Mouse (Mus musculus) frontal cortex, postnatal 36 days (tissue): ENCODE data around the gene Phka1.
A peak's percentile ranks its signal among the peaks of the same experiment; 100 is the strongest.
"Not testable (repeated sequence)": the region's sequence is repeated elsewhere in the genome, so short reads cannot be mapped to it uniquely, and the experiment has no call there.

Experiments used
- DNase-seq, 2 experiments: peaks; one replicate each; pipeline ENCODE4 v3.0.0; 2022; ENCODE audit warnings: low spot score in 2 of 2

The Phka1 gene

GRCm38 (mm10) chrX:102643823-102644572 lies at the start of gene Phka1:
Phka1 (minus strand) TSS chrX:102644246.
- DNase-seq, result peak; percentile 46 to 56

- DNase-seq, result peak; percentile 28 to 39
These were observed 45.2 kb upstream of the Phka1 start for GRCm38 (mm10) chrX:102689252-102689651.

DNA sequence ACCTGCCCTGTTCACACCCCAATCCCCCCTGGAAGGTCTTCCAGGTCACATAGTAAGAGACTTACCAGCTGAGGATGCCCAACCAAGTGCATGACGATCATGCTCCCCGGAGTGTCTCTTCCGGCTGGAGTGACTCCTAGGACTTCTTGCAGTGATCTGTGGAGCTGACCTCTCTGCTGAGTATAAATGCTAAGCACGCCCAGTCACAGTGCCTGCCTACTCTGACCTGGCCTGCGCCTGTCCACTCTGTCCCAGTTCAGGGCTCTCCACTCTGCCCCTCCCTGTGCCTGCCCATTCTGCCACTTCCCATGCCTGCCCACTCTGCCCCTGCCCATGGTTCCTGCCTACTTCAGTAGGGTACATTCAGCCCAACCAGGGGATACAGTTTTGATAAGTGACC lies 42.8 kb upstream of the Phka1 start, which contains the start of gene Gm3880:
Gene Gm3880 (minus strand): TSS at position 101 of the 400 bp plus-strand sequence.
- not testable (repeated sequence) for DNase-seq

- not testable (repeated sequence) for DNase-seq
These were observed 40.7 kb upstream of the Phka1 start for GRCm38 (mm10) chrX:102684706-102685105.

DNA sequence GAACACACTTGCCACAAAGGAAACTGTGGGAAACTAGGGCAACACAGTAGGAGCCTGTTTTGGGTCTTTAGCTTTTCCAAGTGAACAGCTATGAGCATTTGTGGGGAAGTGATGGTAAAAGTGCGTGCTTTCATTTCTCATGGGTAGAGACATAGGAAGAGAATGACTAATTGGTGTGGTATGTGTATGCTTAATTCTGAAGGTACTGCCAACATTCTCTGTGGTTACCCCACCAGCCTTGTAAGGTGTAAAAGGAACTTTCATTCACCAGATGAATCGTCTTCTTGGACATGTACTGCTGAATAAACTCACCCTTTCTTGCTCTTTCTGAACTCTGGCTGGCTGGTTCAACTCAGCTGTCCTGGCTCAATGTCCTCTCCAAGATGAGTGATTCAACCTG lies 22.6 kb upstream of the Phka1 start:
- no peak for DNase-seq

DNA sequence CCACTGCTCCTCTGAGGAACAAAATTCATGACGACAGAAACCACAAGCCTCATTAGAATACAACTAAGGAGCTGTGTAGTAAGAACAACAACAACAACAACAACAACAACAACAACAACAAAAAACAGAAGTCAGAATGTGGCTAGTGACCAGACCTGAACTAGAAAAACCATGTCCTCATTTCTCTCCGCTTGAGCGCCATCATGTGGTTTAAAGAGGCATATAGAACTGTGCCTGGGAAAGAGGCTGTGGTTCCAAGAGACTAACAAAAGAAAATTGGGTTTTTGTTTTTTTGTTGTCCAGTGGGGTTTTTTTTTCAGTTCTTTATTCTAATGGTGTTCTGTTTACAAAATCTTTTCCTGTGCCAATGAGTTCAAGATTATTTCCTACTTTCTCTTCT lies 16.7 kb upstream of the Phka1 start:
- DNase-seq, result peak; percentile 8 to 33

DNA sequence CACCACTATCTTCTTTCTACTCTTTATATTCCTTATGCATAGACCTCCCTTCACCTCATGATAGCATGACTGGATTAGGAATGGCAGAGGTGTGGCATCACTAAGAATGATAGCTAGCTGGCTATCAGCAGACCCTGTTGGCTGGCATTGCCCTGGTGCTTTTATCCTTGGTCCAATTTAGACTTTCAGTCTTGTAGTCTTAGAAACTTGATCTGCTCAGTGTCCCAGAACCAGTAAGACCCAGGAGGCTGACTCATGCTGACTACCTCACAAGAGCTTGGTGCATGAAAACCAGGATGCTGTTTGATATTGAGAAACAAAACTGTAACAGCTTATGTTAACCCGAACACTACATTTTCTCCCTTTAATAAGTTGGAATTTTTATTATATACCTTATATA lies 1.6 kb upstream of the Phka1 start:
- DNase-seq, result no peak

- no peak for DNase-seq
These were observed 1.1 kb upstream of the Phka1 start for GRCm38 (mm10) chrX:102645146-102645545.

- DNase-seq, result no peak
These were observed 516 bp upstream of the Phka1 start for GRCm38 (mm10) chrX:102644573-102644951.

- no peak for DNase-seq
These were observed 42.8 kb downstream of the Phka1 start for GRCm38 (mm10) chrX:102601269-102601668.

DNA sequence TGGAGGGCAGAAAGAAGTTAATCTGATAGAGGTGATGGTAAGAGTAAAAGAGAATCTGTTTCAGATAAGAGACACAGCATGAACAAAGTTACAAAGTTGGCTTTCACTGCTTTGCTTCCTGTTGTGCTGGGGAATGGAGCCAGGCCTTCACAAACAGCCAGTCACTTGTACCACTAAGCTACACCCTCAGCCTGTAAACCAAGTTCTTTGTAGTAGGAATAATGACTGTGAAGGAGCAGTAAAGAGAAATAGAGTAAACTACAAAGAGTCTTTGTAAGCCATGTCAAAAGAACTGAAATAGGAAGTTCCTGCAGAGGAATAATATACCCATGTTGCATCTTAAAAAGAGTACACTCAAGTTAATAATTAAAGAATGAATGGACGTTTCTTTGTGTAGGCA lies 55.5 kb downstream of the Phka1 start:
- peak in 1 of 2 experiments; percentile 5 for DNase-seq

DNA sequence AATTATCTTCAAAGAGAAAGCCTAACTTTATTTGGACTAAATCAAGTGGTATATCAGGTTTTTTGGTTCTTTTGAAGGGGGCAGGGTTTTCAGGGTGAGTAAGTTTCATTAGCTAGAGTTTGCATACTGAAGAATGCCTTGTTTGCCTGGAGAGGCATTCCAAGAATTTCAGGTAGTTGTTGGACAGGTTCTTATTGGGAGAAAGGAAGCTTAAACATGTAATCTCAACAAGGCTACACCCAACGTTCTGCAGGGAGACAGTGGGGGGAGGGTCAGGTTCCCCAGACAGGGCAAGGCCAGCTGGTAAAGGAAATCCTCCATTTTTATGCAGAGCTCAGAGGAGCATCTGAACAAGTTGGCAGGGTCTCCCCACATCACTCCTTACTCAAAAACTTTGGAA lies 72.9 kb downstream of the Phka1 start:
- DNase-seq, result no peak

- no peak for DNase-seq
These were observed 87.1 kb downstream of the Phka1 start for GRCm38 (mm10) chrX:102556906-102557305.

- DNase-seq, result no peak
These were observed 134.8 kb downstream of the Phka1 start for GRCm38 (mm10) chrX:102509205-102509604.

DNA sequence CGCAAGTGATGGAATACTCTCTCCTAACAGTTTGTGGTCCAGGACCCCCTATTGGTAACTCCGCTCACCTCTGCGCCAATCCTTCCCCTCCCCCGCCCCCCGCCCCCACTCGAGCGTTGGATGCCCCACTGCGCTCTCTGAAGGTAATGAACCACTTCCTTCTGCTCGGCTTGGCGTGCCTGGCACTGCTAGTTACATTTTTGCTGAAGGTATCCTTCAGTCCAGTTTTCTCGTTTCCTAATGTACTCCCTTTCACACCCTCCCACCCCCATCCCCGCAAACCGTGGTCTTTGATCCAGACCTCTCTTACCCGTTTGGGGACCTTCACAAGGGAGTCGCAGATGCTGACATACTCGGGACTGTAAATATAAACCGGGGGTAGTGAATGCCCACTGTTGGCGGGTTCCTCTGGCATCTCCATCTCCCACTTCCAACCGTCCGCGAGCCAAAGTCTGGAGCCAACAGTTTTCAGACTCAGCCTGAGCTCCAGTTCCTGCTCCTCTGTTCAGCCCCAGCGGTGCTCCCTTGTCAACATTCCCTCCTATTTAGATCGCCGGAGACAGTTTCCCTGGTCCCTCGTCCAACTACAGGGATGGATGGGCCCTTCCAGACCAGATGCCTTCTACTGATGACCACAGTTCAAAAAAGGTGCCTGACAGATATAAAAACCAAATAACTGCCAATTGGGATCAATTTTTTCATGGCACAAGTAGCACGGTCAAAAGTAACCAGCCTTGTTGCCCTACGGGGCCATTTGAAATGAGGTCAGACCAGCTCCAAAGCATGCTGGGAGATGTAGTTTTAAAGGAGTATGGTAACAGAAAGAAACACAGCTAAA lies 139.2 kb downstream of the Phka1 start, which contains the start of gene Hdac8:
Gene Hdac8 (minus strand): TSS at position 716 of the 838 bp plus-strand sequence.
- peak; percentile 49 to 59 for DNase-seq

DNA sequence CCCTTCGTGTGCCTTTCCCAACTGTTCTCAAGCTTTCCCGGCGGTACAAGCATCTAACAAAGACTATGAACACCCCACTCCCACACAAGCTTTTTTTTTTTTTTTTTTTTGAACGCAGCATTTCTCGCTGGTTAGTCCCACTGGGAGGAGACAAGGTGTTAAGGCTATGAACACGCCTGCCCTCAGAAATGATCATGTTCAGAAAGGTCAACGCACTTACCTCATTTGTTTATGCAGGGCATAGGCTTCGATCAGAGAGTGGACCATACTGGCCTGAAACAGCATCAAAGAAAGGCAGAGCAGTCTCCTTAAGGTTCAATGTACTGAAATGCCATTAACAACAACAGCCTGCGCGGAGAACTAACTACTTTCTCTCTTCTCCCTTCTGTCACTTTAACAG lies 139.9 kb downstream of the Phka1 start:
- no peak for DNase-seq

GRCm38 (mm10) chrX:102493992-102494730 lies 149.9 kb downstream of the Phka1 start:
- DNase-seq, result no peak

DNA sequence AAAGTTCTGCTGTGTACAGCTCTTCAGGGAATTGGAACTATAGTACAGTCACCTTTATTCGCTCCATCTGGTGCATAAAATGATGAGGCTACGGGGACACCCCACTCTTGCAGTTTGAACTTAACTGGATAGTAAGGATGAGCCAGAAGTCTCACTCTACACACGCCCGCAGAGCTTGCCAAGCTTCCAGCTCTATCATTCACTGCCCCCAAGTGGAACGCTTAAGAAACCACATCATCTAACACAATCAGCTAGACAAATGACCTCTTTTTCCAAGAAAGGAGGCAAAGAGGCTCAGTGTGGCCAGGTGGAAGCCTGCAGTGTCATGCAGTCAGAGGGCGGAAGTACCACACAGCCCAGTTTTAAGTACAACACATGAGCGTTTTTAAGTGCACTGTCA lies 158.5 kb downstream of the Phka1 start:
- DNase-seq, result no peak

- DNase-seq, result no peak
These were observed 164.4 kb downstream of the Phka1 start for GRCm38 (mm10) chrX:102479665-102480064.

GRCm38 (mm10) chrX:102478965-102479364 lies 165.1 kb downstream of the Phka1 start:
- DNase-seq, result peak in 1 of 2 experiments; percentile 52

DNA sequence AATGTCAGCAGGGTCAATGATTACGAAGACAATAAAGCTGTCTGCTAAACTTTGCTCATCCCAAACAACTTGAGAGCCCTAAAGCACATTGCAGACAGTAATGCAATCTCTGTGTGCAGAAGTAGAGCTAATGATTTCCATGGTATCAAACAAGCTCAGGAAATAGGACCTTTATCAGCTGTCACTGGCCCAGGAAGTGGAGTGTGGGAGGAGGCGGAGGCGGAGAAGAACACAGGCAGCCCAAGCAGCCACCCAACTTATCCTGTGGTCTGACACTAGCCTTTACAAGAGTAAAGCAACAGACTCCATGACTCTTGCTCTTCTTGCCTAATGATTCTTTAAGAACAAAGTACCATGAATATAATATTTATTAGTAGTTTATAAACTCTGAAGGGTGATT lies 165.6 kb downstream of the Phka1 start:
- DNase-seq, result no peak

GRCm38 (mm10) chrX:102476784-102477183 lies 167.3 kb downstream of the Phka1 start:
- DNase-seq, result peak; percentile 73 to 86
